Mouse (Mus musculus) liver, embryonic 13.5 days (tissue): ENCODE data around the gene Tkfc. TPM values are rescaled to one million over a fixed set of nuclear protein-coding genes. Genes with fewer than 3 reads are reported as not detected.
A peak's percentile ranks its signal among the peaks of the same experiment; 100 is the strongest.

Experiments used
- ATAC-seq: fragments of 200-750 bp; cut with Nextera tagmentation; 2 replicates; pipeline ENCODE4 v1.8.0; 2017; ENCODE audit warnings: low read depth, mild to moderate bottlenecking, moderate number of reproducible peaks, moderate library complexity
- DNase-seq: peaks from one replicate; pipeline ENCODE4 v3.0.0; 2022
- H3K27ac ChIP-seq: fragments of 300-500 bp; sonication (generic); 2 replicates; pipeline ENCODE4 v1.5.1; 2015; ENCODE audit warnings: moderate library complexity, mild to moderate bottlenecking, inconsistent platforms
- H3K27me3 ChIP-seq: fragments of 300-500 bp; sonication (generic); 2 replicates; pipeline ENCODE4 v1.6.1; 2015; ENCODE audit warnings: mild to moderate bottlenecking, inconsistent platforms
- H3K36me3 ChIP-seq: fragments of 300-500 bp; sonication (generic); 2 replicates; pipeline ENCODE4 v1.6.1; 2015; ENCODE audit warnings: mild to moderate bottlenecking, inconsistent platforms
- H3K4me1 ChIP-seq: fragments of 300-500 bp; sonication (generic); replicated peaks from 2 replicates; pipeline ENCODE4 v1.6.1; 2015; ENCODE audit warnings: inconsistent platforms
- H3K4me2 ChIP-seq: fragments of 300-500 bp; sonication (generic); 2 replicates; pipeline ENCODE4 v1.6.1; 2015; ENCODE audit warnings: inconsistent platforms, mild to moderate bottlenecking, moderate library complexity
- H3K4me3 ChIP-seq: fragments of 300-500 bp; sonication (generic); replicated peaks from 2 replicates; pipeline ENCODE4 v1.5.1; 2015; ENCODE audit warnings: mild to moderate bottlenecking, inconsistent platforms
- H3K9ac ChIP-seq: fragments of 300-500 bp; sonication (generic); 2 replicates; pipeline ENCODE4 v1.6.1; 2015; ENCODE audit warnings: mild to moderate bottlenecking, inconsistent platforms
- H3K9me3 ChIP-seq: fragments of 300-500 bp; sonication (generic); replicated peaks from 2 replicates; pipeline ENCODE4 v1.6.1; 2016; ENCODE audit warnings: inconsistent platforms
- WGBS: fragments of 180-500 bp; shearing (Covaris S2); methylation state at CpG from one replicate; pipeline ENCODE4 v1.1.7; 2015; ENCODE audit not compliant: insufficient replicate concordance; 5-methylcytosine and 5-hydroxymethylcytosine counted together
- polyA plus RNA-seq: library from polyadenylated mRNA; unstranded; fragments of >200 nt; fragmentation: Nextera tagmentation; extraction: Ambion mirVana; gene quantifications from 2 replicates; pipeline ENCODE4 v1.2.1, GENCODE M21; 2015

Gene Tkfc
- polyA plus RNA-seq, 1 experiment from 2014 or later, result 9.4 TPM

GRCm38 (mm10) chr19:10583550-10584146 is 21.8 kb downstream of the Tkfc start:
- H3K4me1 ChIP-seq, result peaks cover 17% of the 10 kb centered on the region
- no peak for ATAC-seq
- WGBS, result 71% methylated on average over 7 of the region's 7 CpGs

GRCm38 (mm10) chr19:10581984-10582383 is 23.5 kb downstream of the Tkfc start:
- WGBS, result 71% methylated on average over 6 of the region's 6 CpGs
- no peak overlapping the region for H3K27ac ChIP-seq
- no peak for ATAC-seq

More at GRCm38 (mm10) chr19:10583550-10584146, 21.8 kb downstream of the Tkfc start:
- Histone ChIP-seq H3K27ac (no peak overlapping the region), H3K9ac (no peak overlapping the region), H3K4me2 (no peak overlapping the region), H3K4me3 (no peak overlapping the region), H3K36me3 (peaks cover 26% of the 10 kb centered on the region), H3K9me3 (no peaks in the 10 kb centered on the region), H3K27me3 (no peaks in the 10 kb centered on the region)
- DNase-seq, result no peak

GRCm38 (mm10) chr19:10580761-10581160 is 24.7 kb downstream of the Tkfc start:
- WGBS, result 47% methylated on average over 3 of the region's 3 CpGs
- Histone ChIP-seq H3K27ac (no peak overlapping the region), H3K9me3 (no peaks in the 10 kb centered on the region)

More at GRCm38 (mm10) chr19:10581984-10582383, 23.5 kb downstream of the Tkfc start:
- Histone ChIP-seq H3K36me3 (peaks cover 16% of the 10 kb centered on the region), H3K4me2 (no peak overlapping the region), H3K9ac (no peak overlapping the region), H3K9me3 (no peaks in the 10 kb centered on the region), H3K4me3 (no peak overlapping the region), H3K4me1 (peaks cover 25% of the 10 kb centered on the region), H3K27me3 (no peaks in the 10 kb centered on the region)
- no peak for DNase-seq

GRCm38 (mm10) chr19:10580102-10580501 is 25.4 kb downstream of the Tkfc start:
- 65% methylated on average over 3 of the region's 3 CpGs for WGBS
- DNase-seq (no peak), ATAC-seq (no peak)
- peaks cover 17% of the 10 kb centered on the region for H3K36me3 ChIP-seq
- no peaks in the 10 kb centered on the region for H3K27me3 ChIP-seq
- peaks cover 35% of the 10 kb centered on the region for H3K4me1 ChIP-seq
- no peak overlapping the region for H3K4me3 ChIP-seq
- H3K9me3 ChIP-seq, result no peaks in the 10 kb centered on the region
- H3K4me2 ChIP-seq, result no peak overlapping the region
- no peak overlapping the region for H3K27ac ChIP-seq
- no peak overlapping the region for H3K9ac ChIP-seq

More at GRCm38 (mm10) chr19:10580761-10581160, 24.7 kb downstream of the Tkfc start:
- no peak overlapping the region for H3K4me3 ChIP-seq
- DNase-seq (no peak), ATAC-seq (no peak)
- H3K27me3 ChIP-seq, result no peaks in the 10 kb centered on the region
- H3K9ac ChIP-seq, result no peak overlapping the region
- no peak overlapping the region for H3K4me2 ChIP-seq
- peaks cover 16% of the 10 kb centered on the region for H3K36me3 ChIP-seq
- H3K4me1 ChIP-seq, result peaks cover 33% of the 10 kb centered on the region

GRCm38 (mm10) chr19:10576690-10577561 is 28.5 kb downstream of the Tkfc start, which contains the start of the genes Cyb561a3 and Tmem138:
TSS of gene Cyb561a3 (plus strand) at chr19:10577172.
TSS of gene Tmem138 (minus strand) at chr19:10577362.
- peak within 1 kb of the TSS; percentile 80 for H3K9ac ChIP-seq
- peaks cover 32% of the 10 kb centered on the region for H3K4me1 ChIP-seq
- ATAC-seq (peak; percentile 93), DNase-seq (peak; percentile 88)
- WGBS, result under 1% methylated on average over 44 of the region's 44 CpGs
- H3K36me3 ChIP-seq, result peaks cover 33% of the 10 kb centered on the region
- peak within 1 kb of the TSS; percentile 84 for H3K4me2 ChIP-seq
- H3K27me3 ChIP-seq, result no peaks in the 10 kb centered on the region
- no peaks in the 10 kb centered on the region for H3K9me3 ChIP-seq
- peak within 1 kb of the TSS; percentile 82 for H3K27ac ChIP-seq
- H3K4me3 ChIP-seq, result peak within 1 kb of the TSS; percentile 71

- ATAC-seq (no peak), DNase-seq (no peak)
- H3K27me3 ChIP-seq, result no peaks in the 10 kb centered on the region
- H3K9me3 ChIP-seq, result no peaks in the 10 kb centered on the region
- 90% methylated on average over 6 of the region's 6 CpGs for WGBS
- H3K36me3 ChIP-seq, result peaks cover 49% of the 10 kb centered on the region
- H3K4me3 ChIP-seq, result no peak overlapping the region
- peaks cover 4% of the 10 kb centered on the region; the same call in 1 of the 2 replicates for H3K4me1 ChIP-seq
- no peak overlapping the region for H3K4me2 ChIP-seq
- H3K9ac ChIP-seq, result no peak overlapping the region
- H3K27ac ChIP-seq, result no peak overlapping the region
These were observed 35.8 kb downstream of the Tkfc start for GRCm38 (mm10) chr19:10569627-10570026.

GRCm38 (mm10) chr19:10565217-10565616 is 40.2 kb downstream of the Tkfc start:
- 63% methylated on average over 4 of the region's 4 CpGs for WGBS
- H3K4me3 ChIP-seq, result no peak overlapping the region
- no peak overlapping the region for H3K9ac ChIP-seq
- H3K27ac ChIP-seq, result no peak overlapping the region; the same call in 1 of the 2 replicates
- peaks cover 9% of the 10 kb centered on the region; the same call in 1 of the 2 replicates for H3K36me3 ChIP-seq
- no peaks in the 10 kb centered on the region for H3K9me3 ChIP-seq
- no peak for ATAC-seq
- H3K4me1 ChIP-seq, result peaks cover 12% of the 10 kb centered on the region; the same call in 1 of the 2 replicates
- DNase-seq, result no peak
- H3K27me3 ChIP-seq, result no peaks in the 10 kb centered on the region
- H3K4me2 ChIP-seq, result no peak overlapping the region

- no peak overlapping the region for H3K9ac ChIP-seq
- 58% methylated on average over 6 of the region's 6 CpGs for WGBS
- ATAC-seq, result no peak
These were observed 41.2 kb downstream of the Tkfc start for GRCm38 (mm10) chr19:10564278-10564677.

GRCm38 (mm10) chr19:10562351-10562750 is 43.1 kb downstream of the Tkfc start:
- peaks cover 12% of the 10 kb centered on the region; the same call in 1 of the 2 replicates for H3K4me1 ChIP-seq
- 53% methylated on average over 5 of the region's 5 CpGs for WGBS
- H3K9me3 ChIP-seq, result no peaks in the 10 kb centered on the region
- H3K4me3 ChIP-seq, result no peak overlapping the region
- peak overlapping the region; percentile 35 for H3K27ac ChIP-seq
- H3K4me2 ChIP-seq, result no peak overlapping the region
- DNase-seq (no peak), ATAC-seq (no peak)
- H3K27me3 ChIP-seq, result no peaks in the 10 kb centered on the region
- H3K36me3 ChIP-seq, result no peaks in the 10 kb centered on the region
- H3K9ac ChIP-seq, result no peak overlapping the region

More at GRCm38 (mm10) chr19:10564278-10564677, 41.2 kb downstream of the Tkfc start:
- peaks cover 12% of the 10 kb centered on the region; the same call in 1 of the 2 replicates for H3K4me1 ChIP-seq
- no peak overlapping the region for H3K4me2 ChIP-seq
- H3K27ac ChIP-seq, result no peak overlapping the region
- 0 out of 2 replicates have a peak, but pooled peaks cover 4% of the 10 kb centered on the region for H3K36me3 ChIP-seq
- no peak overlapping the region for H3K4me3 ChIP-seq
- no peak for DNase-seq
- H3K9me3 ChIP-seq, result no peaks in the 10 kb centered on the region
- no peaks in the 10 kb centered on the region for H3K27me3 ChIP-seq

- 37% methylated on average over 6 of the region's 6 CpGs for WGBS
- DNase-seq (no peak), ATAC-seq (no peak; the same call in 1 of the 2 replicates)
- Histone ChIP-seq H3K27ac (peak overlapping the region; percentile 51), H3K4me2 (no peak overlapping the region), H3K9me3 (no peaks in the 10 kb centered on the region), H3K4me3 (no peak overlapping the region), H3K9ac (no peak overlapping the region), H3K36me3 (no peaks in the 10 kb centered on the region), H3K4me1 (peaks cover 17% of the 10 kb centered on the region; the same call in 1 of the 2 replicates), H3K27me3 (no peaks in the 10 kb centered on the region)
These were observed 43.7 kb downstream of the Tkfc start for GRCm38 (mm10) chr19:10561558-10562314.

GRCm38 (mm10) chr19:10560108-10560507 is 45.3 kb downstream of the Tkfc start:
- Histone ChIP-seq H3K4me1 (peaks cover 24% of the 10 kb centered on the region), H3K9me3 (no peaks in the 10 kb centered on the region), H3K4me3 (no peak overlapping the region), H3K36me3 (no peaks in the 10 kb centered on the region), H3K27me3 (no peaks in the 10 kb centered on the region), H3K27ac (no peak overlapping the region), H3K9ac (no peak overlapping the region), H3K4me2 (no peak overlapping the region)
- ATAC-seq (no peak), DNase-seq (no peak)
- WGBS, result 48% methylated on average over 5 of the region's 5 CpGs
